In the genomic region with DNA sequence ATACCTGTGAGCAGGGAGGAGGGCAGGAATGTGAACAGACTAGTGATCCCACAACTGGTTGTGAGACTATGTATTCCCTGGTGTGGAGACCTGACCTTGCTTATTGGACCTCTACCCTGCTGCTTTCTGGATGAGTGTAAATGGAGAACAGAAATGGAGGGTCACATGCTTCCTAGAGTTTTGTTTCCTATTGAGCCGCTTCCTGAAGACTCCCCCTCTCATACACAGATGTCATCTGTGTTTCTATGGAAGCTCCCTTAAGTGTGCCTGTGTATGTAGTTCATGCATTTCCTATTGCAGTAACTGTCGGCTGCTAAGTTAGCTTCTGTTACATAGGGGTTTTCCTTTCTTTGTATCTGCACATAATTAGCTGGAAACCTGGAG, we compare ENCODE assay signal across 14 mouse cellular contexts.
DNase-seq lines count a peak whose midpoint lies in the region; ATAC-seq and TF ChIP-seq lines count a peak whose summit lies in the region.
"Had no signal": no experiment of that assay in that cellular context is flagged by ENCODE, and none has a peak within 500 bp of the region (broad histone marks: within the 10 kb centered on the region; RNA-seq: fewer than 3 reads in every experiment).

No protein-coding gene starts in this region.

- WGBS in kidney, embryonic 16.5 days, result 39% methylated on average over 2 of the region's 2 CpGs

- in situ Hi-C loops in CH12.LX (cut with MboI; ENCODE audit: low pct_ligation_motif_present, low pct_unique_long_range_greater_than_20kb, low sequenced_read_pairs), result no loop called here

- H3K9ac ChIP-seq in kidney, embryonic 16.5 days (replicated peaks; ENCODE audit: low read length), result no peak overlapping the region
- H3K9ac ChIP-seq in CH12.LX (ENCODE audit: insufficient read depth, low read depth), result no peak overlapping the region
- H3K9ac ChIP-seq: embryonic facial prominence, embryonic 12.5 days had no signal

- TF ChIP-seq POLR2A in CH12.LX (IDR thresholded peaks at IDR 0.05; ENCODE audit: low read depth, low read length), result no peak

- H3K4me3 ChIP-seq in kidney, embryonic 16.5 days (ENCODE audit: low read length), result no peak overlapping the region
- no peak overlapping the region for H3K4me3 ChIP-seq in CH12.LX (replicated peaks in 1 of 3; ENCODE audit: low read depth in 2 of 3, low read length in 2 of 3, poor library complexity in 1 of 3)
- H3K4me3 ChIP-seq: embryonic facial prominence, embryonic 12.5 days had no signal

- peak overlapping the region; percentile 13; the same call in 1 of the 2 replicates for H3K27ac ChIP-seq in kidney, embryonic 16.5 days (ENCODE audit: low read length)
- H3K27ac ChIP-seq in CH12.LX (ENCODE audit: insufficient read depth, low read depth), result no peak overlapping the region
- H3K27ac ChIP-seq: embryonic facial prominence, embryonic 12.5 days had no signal

- TF ChIP-seq CTCF in CH12.LX (conservative IDR thresholded peaks at IDR 0.05 in 1 of 2, IDR thresholded peaks at IDR 0.05 in 1 of 2; ENCODE audit: low read depth in 2 of 2, low read length in 2 of 2), result no peak

- H3K9me3 ChIP-seq in kidney, embryonic 16.5 days (ENCODE audit: low read length), result no peaks in the 10 kb centered on the region
- no peaks in the 10 kb centered on the region for H3K9me3 ChIP-seq in CH12.LX (replicated peaks; ENCODE audit: low read length)
- H3K9me3 ChIP-seq: embryonic facial prominence, embryonic 12.5 days had no signal

- no peak overlapping the region for H3K4me2 ChIP-seq in kidney, embryonic 16.5 days (replicated peaks; ENCODE audit: low read depth, low read length)
- peak overlapping the region; percentile 22 for H3K4me2 ChIP-seq in CH12.LX (ENCODE audit: insufficient read depth, low read depth, poor library complexity, severe bottlenecking)
- H3K4me2 ChIP-seq: embryonic facial prominence, embryonic 12.5 days had no signal

- TF ChIP-seq EP300 in CH12.LX (IDR thresholded peaks at IDR 0.05; ENCODE audit: low read length), result peak; percentile 67

- no peaks in the 10 kb centered on the region for H3K79me2 ChIP-seq in CH12.LX (replicated peaks; ENCODE audit: control insufficient read depth, extremely low read depth, insufficient read depth, poor library complexity, severe bottlenecking)

- H3K27me3 ChIP-seq in kidney, embryonic 16.5 days (ENCODE audit: insufficient read depth, low read length), result no peaks in the 10 kb centered on the region
- H3K27me3 ChIP-seq in CH12.LX (replicated peaks), result peaks cover 2% of the 10 kb centered on the region
- H3K27me3 ChIP-seq: embryonic facial prominence, embryonic 12.5 days; Patski had no signal

- no peak for ATAC-seq in kidney, embryonic 16.5 days (ENCODE audit: low FRiP score, low TSS enrichment)
- peak; percentile 54 for ATAC-seq in common myeloid progenitor, adult 5-6 weeks (replicated peaks; ENCODE audit: low read depth, poor library complexity, severe bottlenecking)
- ATAC-seq: CD4-positive, CD25-positive, alpha-beta regulatory T cell, adult 4 months; Patski had no signal

- TF ChIP-seq RAD21 in CH12.LX (IDR thresholded peaks at IDR 0.05; ENCODE audit: low read depth, low read length), result no peak

- DNase-seq in heart, adult 8-10 months (ENCODE audit: low spot score), result peak; percentile 26
- no peak for DNase-seq in heart, postnatal 36 days
- DNase-seq in kidney, postnatal 14 days, result no peak
- peak; percentile 40 for DNase-seq in CH12.LX (ENCODE audit: extremely low read depth)
- no peak for DNase-seq in thymus, postnatal 10 days (ENCODE audit: low spot score in 2 of 2)
- no peak for DNase-seq in layer of hippocampus, postnatal 14 days (ENCODE audit: low spot score in 2 of 2)
- DNase-seq: adrenal gland, postnatal 25 days; cerebellum, adult 9-10 months; thymus, postnatal 4 days had no signal

- 0 out of 2 replicates have a peak, but pooled peaks cover 2% of the 10 kb centered on the region for H3K36me3 ChIP-seq in kidney, embryonic 16.5 days (ENCODE audit: insufficient read depth, low read length)
- H3K36me3 ChIP-seq in CH12.LX (replicated peaks in 1 of 2; ENCODE audit: control insufficient read depth in 1 of 2, insufficient read depth in 1 of 2, low read length in 1 of 2), result no peaks in the 10 kb centered on the region
- H3K36me3 ChIP-seq: embryonic facial prominence, embryonic 12.5 days had no signal

- H3K4me1 ChIP-seq in kidney, embryonic 16.5 days (ENCODE audit: insufficient read depth, low read length), result peaks cover 42% of the 10 kb centered on the region
- H3K4me1 ChIP-seq in CH12.LX (ENCODE audit: control insufficient read depth in 1 of 2, insufficient read depth in 2 of 2), result peaks cover 7 to 54% of the 10 kb centered on the region in 2 experiments

- intact Hi-C loops in heart, postnatal 36 days (cut with DNase I), result no loop called here

- dilution Hi-C loops in CH12.LX (cut with MboI; ENCODE audit: extremely low pct_ligation_motif_present, extremely low pct_unique_long_range_greater_than_20kb, low sequenced_read_pairs), result no loop called here

TF ChIP-seq in CH12.LX, 34 proteins besides CTCF, POLR2A, EP300 and RAD21:
- no peak for TF ChIP-seq IRF4 (IDR thresholded peaks at IDR 0.05; ENCODE audit: low read depth, low read length)
- TF ChIP-seq PAX5 (IDR thresholded peaks at IDR 0.05; ENCODE audit: low read length), result no peak
- no peak for TF ChIP-seq UBTF (IDR thresholded peaks at IDR 0.05; ENCODE audit: low read depth, low read length)
- TF ChIP-seq ETS1 (conservative IDR thresholded peaks at IDR 0.05; ENCODE audit: low read depth, low read length), result peak; percentile 31; the same call in 1 of the 2 replicates
- TF ChIP-seq HCFC1 (IDR thresholded peaks at IDR 0.05; ENCODE audit: low read depth, low read length), result no peak
- TF ChIP-seq MAX (IDR thresholded peaks at IDR 0.05; ENCODE audit: low read length), result 0 out of 2 replicates have a peak, but pooled peaks have one; percentile 17
- TF ChIP-seq ZMIZ1 (IDR thresholded peaks at IDR 0.05; ENCODE audit: low read depth, low read length), result no peak
- no peak for TF ChIP-seq ELF1 (IDR thresholded peaks at IDR 0.05; ENCODE audit: low read depth, low read length)
- no peak for TF ChIP-seq NRF1 (IDR thresholded peaks at IDR 0.05; ENCODE audit: low read depth, low read length)
- TF ChIP-seq ZNF384 (IDR thresholded peaks at IDR 0.05; ENCODE audit: low read depth, low read length), result no peak
- TF ChIP-seq SIN3A (IDR thresholded peaks at IDR 0.05; ENCODE audit: low read length), result no peak
- TF ChIP-seq MAFK (IDR thresholded peaks at IDR 0.05; ENCODE audit: insufficient replicate concordance, low read length), result no peak
- TF ChIP-seq MXI1 (IDR thresholded peaks at IDR 0.05; ENCODE audit: low read depth, low read length), result no peak
- no peak for TF ChIP-seq MAZ (IDR thresholded peaks at IDR 0.05; ENCODE audit: low read depth, low read length)
- no peak for TF ChIP-seq TBP (conservative IDR thresholded peaks at IDR 0.05; ENCODE audit: low read depth, low read length)
- TF ChIP-seq BHLHE40 (IDR thresholded peaks at IDR 0.05; ENCODE audit: low read depth, low read length), result peak; percentile 67
- TF ChIP-seq JUND (conservative IDR thresholded peaks at IDR 0.05; ENCODE audit: low read depth, low read length), result 0 out of 2 replicates have a peak, but pooled peaks have one; percentile 13
- TF ChIP-seq CHD2 (IDR thresholded peaks at IDR 0.05; ENCODE audit: low read length), result no peak
- no peak for TF ChIP-seq KAT2A (IDR thresholded peaks at IDR 0.05; ENCODE audit: insufficient replicate concordance, low read length)
- TF ChIP-seq TCF12 (IDR thresholded peaks at IDR 0.05; ENCODE audit: low read depth, low read length), result no peak

Comparison
In these comparisons a context has a peak if more than half of its experiments do, and no peak if none do; other contexts are left out.
1. DNase-seq: peak in heart, adult 8-10 months (single experiment) and CH12.LX (single experiment); none in heart, postnatal 36 days (0 of 2), kidney, postnatal 14 days (single experiment), thymus, postnatal 10 days (0 of 2) and layer of hippocampus, postnatal 14 days (0 of 2).